Mouse (Mus musculus) limb, embryonic 14.5 days (tissue): ENCODE data around the gene Mageb18. TPM values are rescaled to one million over a fixed set of nuclear protein-coding genes. Genes with fewer than 3 reads are reported as not detected.

Source experiments
- ATAC-seq: fragments of 200-750 bp; cut with Nextera tagmentation; 2 replicates; pipeline ENCODE4 v1.8.0; 2017; ENCODE audit warnings: low read depth, moderate number of reproducible peaks, moderate TSS enrichment; ENCODE audit not compliant: low FRiP score
- DNase-seq: peaks from one replicate; pipeline ENCODE4 v3.0.0-alpha.2; 2015; ENCODE audit warnings: low spot score
- H3K27ac ChIP-seq: fragments of 300-500 bp; sonication (generic); replicated peaks from 2 replicates; pipeline ENCODE4 v1.5.1; 2014; ENCODE audit warnings: low read depth, mild to moderate bottlenecking, low read length, moderate library complexity, mixed read lengths
- H3K27me3 ChIP-seq: fragments of 300-500 bp; sonication (generic); 2 replicates; pipeline ENCODE4 v1.6.1; 2014; ENCODE audit warnings: low read length, mixed read lengths; ENCODE audit not compliant: control insufficient read depth, insufficient read depth
- H3K36me3 ChIP-seq: fragments of 300-500 bp; sonication (generic); 2 replicates; pipeline ENCODE4 v1.6.1; 2014; ENCODE audit warnings: mild to moderate bottlenecking, low read length, moderate library complexity, mixed read lengths; ENCODE audit not compliant: control insufficient read depth, insufficient read depth
- H3K4me1 ChIP-seq: fragments of 300-500 bp; sonication (generic); 2 replicates; pipeline ENCODE4 v1.6.1; 2014; ENCODE audit warnings: antibody characterized with exemption, low read length, mixed read lengths; ENCODE audit not compliant: control insufficient read depth, insufficient read depth
- H3K4me2 ChIP-seq: fragments of 300-500 bp; sonication (generic); replicated peaks from 2 replicates; pipeline ENCODE4 v1.6.1; 2014; ENCODE audit warnings: low read depth, mild to moderate bottlenecking, low read length, moderate library complexity; ENCODE audit not compliant: severe bottlenecking
- H3K4me3 ChIP-seq: fragments of 300-500 bp; sonication (generic); replicated peaks from 2 replicates; pipeline ENCODE4 v1.5.1; 2014; ENCODE audit warnings: low read length
- H3K9ac ChIP-seq: fragments of 300-500 bp; sonication (generic); 2 replicates; pipeline ENCODE4 v1.6.1; 2014; ENCODE audit warnings: mild to moderate bottlenecking, low read depth, low read length, moderate library complexity; ENCODE audit not compliant: severe bottlenecking
- H3K9me3 ChIP-seq: fragments of 300-500 bp; sonication (generic); 2 replicates; pipeline ENCODE4 v1.6.1; 2016; ENCODE audit warnings: low read length; ENCODE audit not compliant: control insufficient read depth
- POLR2A ChIP-seq: fragments of 200-500 bp; IDR thresholded peaks from 2 replicates; pipeline ENCODE4 v1.8.0; 2012; ENCODE audit warnings: inconsistent platforms, mild to moderate bottlenecking, moderate library complexity, borderline replicate concordance; ENCODE audit not compliant: insufficient read depth, insufficient read length; ENCODE audit errors: extremely low read depth
- WGBS: fragments of 180-500 bp; shearing (Covaris S2); extraction: QIAGEN DNeasy Blood & Tissue Kit; methylation state at CpG from one replicate; pipeline ENCODE4 v1.1.7; 2014; 5-methylcytosine and 5-hydroxymethylcytosine counted together
- polyA plus RNA-seq, 2 experiments: library from polyadenylated mRNA; depleted of rRNA in 1 of 2; stranded (reverse) in 1 of 2; unstranded in 1 of 2; fragments of >200 nt; fragmentation: Nextera tagmentation in 1 of 2; extraction: Ambion mirVana in 1 of 2; gene quantifications; 2 replicates each; pipeline versions ENCODE4 v1.2.1 to v1.2.3; 2012 to 2014

The Mageb18 gene
- polyA plus RNA-seq, 2 experiments: 0.06 TPM; not detected in 1

DNA sequence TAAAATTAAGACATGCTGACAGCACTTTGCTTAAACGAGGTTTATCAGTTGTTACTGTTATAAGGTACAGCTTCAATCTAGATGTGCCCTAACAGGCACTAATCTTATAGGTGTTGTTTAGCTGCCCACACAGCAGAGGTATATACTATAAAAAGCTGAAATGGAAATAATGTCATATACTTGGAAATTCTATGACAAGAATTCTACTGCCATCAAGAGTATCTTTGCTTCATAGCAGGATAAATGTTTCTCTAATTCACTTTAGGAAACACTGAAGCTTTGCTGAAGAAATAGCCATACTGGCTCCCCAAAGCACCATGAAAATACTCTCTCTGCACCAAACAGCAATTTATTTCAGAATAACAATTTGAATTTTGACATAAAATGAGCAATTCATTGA, 265.9 kb downstream of the Mageb18 start:
- no peak for TF ChIP-seq POLR2A
- H3K9ac ChIP-seq: no peak overlapping the region
- 67% methylated on average over 1 of the region's 1 CpGs for WGBS
- no peaks in the 10 kb centered on the region for H3K4me1 ChIP-seq
- H3K27me3 ChIP-seq: no peaks in the 10 kb centered on the region
- ATAC-seq: no peak
- H3K36me3 ChIP-seq: no peaks in the 10 kb centered on the region
- H3K4me3 ChIP-seq: no peak overlapping the region
- H3K4me2 ChIP-seq: no peak overlapping the region
- no peak for DNase-seq
- no peaks in the 10 kb centered on the region for H3K9me3 ChIP-seq
- H3K27ac ChIP-seq: no peak overlapping the region

DNA sequence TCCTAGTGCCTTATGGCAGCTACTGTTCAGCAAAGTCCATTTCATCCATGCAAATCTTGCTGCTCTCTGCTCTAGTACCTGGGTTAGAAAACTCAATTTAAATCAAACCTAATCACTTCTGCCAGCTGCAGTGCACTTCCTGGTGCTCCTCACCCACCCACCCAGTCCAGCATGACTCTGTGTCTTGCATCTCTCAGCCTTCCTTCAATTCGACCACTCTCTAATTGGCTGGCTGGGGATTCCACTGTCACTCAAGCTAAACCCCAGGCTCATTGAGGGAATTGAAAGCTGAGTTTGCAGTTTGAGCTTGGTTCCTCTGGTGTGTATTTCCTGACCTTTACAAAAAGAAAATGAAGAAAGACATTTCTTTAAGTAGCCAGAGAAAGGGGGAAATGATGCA, 275.8 kb downstream of the Mageb18 start:
- Histone ChIP-seq H3K9ac (no peak overlapping the region), H3K27ac (no peak overlapping the region), H3K27me3 (no peaks in the 10 kb centered on the region), H3K4me3 (no peak overlapping the region), H3K9me3 (no peaks in the 10 kb centered on the region), H3K4me1 (no peaks in the 10 kb centered on the region), H3K36me3 (no peaks in the 10 kb centered on the region), H3K4me2 (no peak overlapping the region)
- no peak for ATAC-seq
- 40% methylated on average over 1 of the region's 1 CpGs for WGBS
- DNase-seq: no peak
- no peak for TF ChIP-seq POLR2A

DNA sequence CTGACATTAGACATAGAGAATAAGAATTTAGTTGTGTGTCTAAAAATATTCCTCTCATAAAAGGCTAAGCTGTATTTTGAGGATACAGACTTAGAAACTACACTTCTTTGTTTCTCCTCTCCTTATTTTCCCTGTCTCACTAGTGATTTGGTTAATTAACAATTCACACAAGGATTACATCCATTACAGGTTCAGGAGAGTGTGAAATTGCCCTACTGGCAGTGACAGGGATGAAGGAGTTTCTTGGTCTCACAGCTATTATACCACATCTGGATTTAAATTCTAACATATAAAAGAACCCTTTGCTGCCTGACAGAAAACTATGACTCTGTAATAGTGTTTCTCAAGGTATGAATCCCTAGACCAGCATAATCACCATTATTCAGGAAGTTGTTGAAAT, 318.8 kb downstream of the Mageb18 start:
- TF ChIP-seq POLR2A: no peak
- Histone ChIP-seq H3K27me3 (no peaks in the 10 kb centered on the region), H3K4me3 (no peak overlapping the region), H3K4me2 (no peak overlapping the region), H3K9me3 (no peaks in the 10 kb centered on the region), H3K36me3 (no peaks in the 10 kb centered on the region), H3K4me1 (no peaks in the 10 kb centered on the region), H3K27ac (no peak overlapping the region), H3K9ac (no peak overlapping the region)
- ATAC-seq: no peak
- no peak for DNase-seq

Other genes with a start within 250 kb of the Mageb18 start
- gene Gm5941, start 109.6 kb downstream of the Mageb18 start, polyA plus RNA-seq (2012; rRNA removed): not detected in 2 replicates
- gene Gm5941, start 109.6 kb downstream of the Mageb18 start, polyA plus RNA-seq (2014; fragmentation: Nextera tagmentation; extraction: Ambion mirVana): not detected in 2 replicates